In the genomic region with DNA sequence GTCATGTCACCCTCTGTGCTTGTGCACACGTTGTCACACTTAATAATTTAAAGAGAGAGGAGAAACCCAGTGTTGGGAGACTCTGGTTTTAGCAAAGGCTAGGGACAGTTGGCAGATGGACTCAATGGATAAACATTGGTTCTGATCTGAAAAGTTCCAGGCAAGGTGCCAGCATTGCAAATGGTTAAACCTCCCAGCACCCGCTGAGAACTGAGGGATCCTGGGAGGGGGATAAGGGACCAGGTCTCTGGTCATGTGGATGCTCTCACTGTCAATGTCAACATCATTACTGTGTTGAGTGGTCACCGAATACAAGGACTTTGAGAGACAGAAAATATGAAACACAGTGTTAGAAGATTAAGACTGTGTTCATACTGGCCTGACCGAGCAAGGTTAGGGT, we compare ENCODE assay signal across 19 mouse cellular contexts. TPM values are rescaled to one million over a fixed set of nuclear protein-coding genes. Genes with fewer than 3 reads are reported as not detected.
A peak's percentile ranks its signal among the peaks of the same experiment; 100 is the strongest.
DNase-seq lines count a peak whose midpoint lies in the region; ATAC-seq and TF ChIP-seq lines count a peak whose summit lies in the region.
"Had no signal": no experiment of that assay in that cellular context is flagged by ENCODE, and none has a peak within 500 bp of the region (broad histone marks: within the 10 kb centered on the region; RNA-seq: fewer than 3 reads in every experiment).

No protein-coding gene starts in this region.

- 50% methylated on average over 4 of the region's 4 CpGs for WGBS in intestine, embryonic 16.5 days

- peak; percentile 68 for DNase-seq in cerebellum, adult 11 months
- peak; percentile 53 for DNase-seq in left cerebral cortex, postnatal 4 days
- no peak for DNase-seq in left cerebral cortex, adult 2 months (ENCODE audit: extremely low spot score in 1 of 2, low spot score in 2 of 2)
- peak; percentile 35 for DNase-seq in brain, embryonic 14.5 days (ENCODE audit: low read depth)
- peak; percentile 38 for DNase-seq in kidney, postnatal 14 days
- DNase-seq in right cerebral cortex, postnatal 36 days (ENCODE audit: low spot score in 2 of 2): no peak
- DNase-seq: gastrocnemius, postnatal 14 days; thymus, postnatal 25 days had no signal

- no peak overlapping the region for H3K27ac ChIP-seq in left cerebral cortex, adult 2 months
- no peak overlapping the region for H3K27ac ChIP-seq in intestine, embryonic 16.5 days (ENCODE audit: low read length)
- H3K27ac ChIP-seq: embryonic facial prominence, embryonic 13.5 days; forebrain, embryonic 15.5 days; limb, embryonic 15.5 days; neural tube, embryonic 12.5 days had no signal

- H3K9ac ChIP-seq in intestine, embryonic 16.5 days (ENCODE audit: low read depth, low read length): no peak overlapping the region
- H3K9ac ChIP-seq: embryonic facial prominence, embryonic 13.5 days; forebrain, embryonic 15.5 days; limb, embryonic 15.5 days; neural tube, embryonic 12.5 days had no signal

- peaks cover 17% of the 10 kb centered on the region for H3K4me1 ChIP-seq in intestine, embryonic 16.5 days (ENCODE audit: control insufficient read depth, insufficient read depth, low read length)

- H3K36me3 ChIP-seq in intestine, embryonic 16.5 days (ENCODE audit: control insufficient read depth, insufficient read depth, low read length): no peaks in the 10 kb centered on the region
- H3K36me3 ChIP-seq: embryonic facial prominence, embryonic 13.5 days; forebrain, embryonic 15.5 days; limb, embryonic 15.5 days; neural tube, embryonic 12.5 days had no signal

- H3K9me3 ChIP-seq in intestine, embryonic 16.5 days (ENCODE audit: control insufficient read depth, low read length): no peaks in the 10 kb centered on the region
- H3K9me3 ChIP-seq: embryonic facial prominence, embryonic 13.5 days; forebrain, embryonic 15.5 days; limb, embryonic 15.5 days; neural tube, embryonic 12.5 days had no signal

- TF ChIP-seq CTCF in left cerebral cortex, adult 2 months (IDR thresholded peaks at IDR 0.05): no peak
- no peak for TF ChIP-seq CTCF in brain, embryonic 14.5 days (IDR thresholded peaks at IDR 0.05; ENCODE audit: borderline replicate concordance, extremely low read depth, insufficient read depth, insufficient read length)

- intact Hi-C loops in left cerebral cortex, postnatal 4 days (cut with DNase I): no loop called here
- intact Hi-C loops in left cerebral cortex, adult 2 months (cut with DNase I): no loop called here

- ATAC-seq in cerebellum, adult (ENCODE audit: insufficient number of reproducible peaks, low FRiP score, low TSS enrichment): no peak; the same call in 1 of the 2 replicates
- no peak for ATAC-seq in intestine, embryonic 16.5 days
- ATAC-seq: forebrain, embryonic 15.5 days had no signal

- no peaks in the 10 kb centered on the region for H3K27me3 ChIP-seq in intestine, embryonic 16.5 days (replicated peaks; ENCODE audit: control insufficient read depth, insufficient read depth, low read length)
- H3K27me3 ChIP-seq: forebrain, embryonic 15.5 days; limb, embryonic 15.5 days; neural tube, embryonic 12.5 days had no signal

- no peak for TF ChIP-seq POLR2A in brain, embryonic 14.5 days (IDR thresholded peaks at IDR 0.05; ENCODE audit: borderline replicate concordance, extremely low read depth, insufficient read depth, insufficient read length, poor library complexity, severe bottlenecking)

- no peak overlapping the region for H3K4me3 ChIP-seq in left cerebral cortex, adult 2 months
- H3K4me3 ChIP-seq in intestine, embryonic 16.5 days (ENCODE audit: low read length): no peak overlapping the region
- H3K4me3 ChIP-seq: embryonic facial prominence, embryonic 13.5 days; forebrain, embryonic 15.5 days; limb, embryonic 15.5 days; neural tube, embryonic 12.5 days had no signal

- H3K4me2 ChIP-seq in intestine, embryonic 16.5 days (ENCODE audit: low read depth, low read length): no peak overlapping the region
- H3K4me2 ChIP-seq: embryonic facial prominence, embryonic 13.5 days; forebrain, embryonic 15.5 days; limb, embryonic 15.5 days; midbrain, embryonic 11.5 days; neural tube, embryonic 12.5 days had no signal

RNA-seq across cellular contexts. Expression of a gene that starts 33.7 kb away (rescaled TPM):
- total RNA-seq in left cerebral cortex, postnatal 4 days (2021): 10 to 100 TPM in 1 of 2 experiments, 1 to 10 TPM in 1; 9.6 to 11.8 TPM
- total RNA-seq in left cerebral cortex, adult 2 months (2021): 10 to 100 TPM; 23.6 to 25.0 TPM
- 16.4 and 21.5 TPM in 2 replicates for polyA plus RNA-seq in brain, embryonic 14.5 days (2012; rRNA removed)
- polyA plus RNA-seq in intestine, embryonic 16.5 days (2015; fragmentation: Nextera tagmentation; extraction: Ambion mirVana): 20.5 and 22.8 TPM in 2 replicates

RNA-seq across cellular contexts. Expression of a gene that starts 42.4 kb away (rescaled TPM):
- total RNA-seq in left cerebral cortex, postnatal 4 days (2021): 1 to 10 TPM in 1 of 2 experiments, under 1 TPM in 1; 0.98 to 1.2 TPM
- total RNA-seq in left cerebral cortex, adult 2 months (2021): 1 to 10 TPM; 1.7 to 2.0 TPM
- 1.4 and 2.1 TPM in 2 replicates for polyA plus RNA-seq in brain, embryonic 14.5 days (2012; rRNA removed)
- 5.8 and 6.2 TPM in 2 replicates for polyA plus RNA-seq in intestine, embryonic 16.5 days (2015; fragmentation: Nextera tagmentation; extraction: Ambion mirVana)

RNA-seq across cellular contexts. Expression of a gene that starts 46.0 kb away (rescaled TPM):
- total RNA-seq in left cerebral cortex, postnatal 4 days (2021): 1 to 10 TPM; 5.5 to 7.2 TPM
- total RNA-seq in left cerebral cortex, adult 2 months (2021): 1 to 10 TPM; 7.3 TPM
- 5.5 and 7.7 TPM in 2 replicates for polyA plus RNA-seq in brain, embryonic 14.5 days (2012; rRNA removed)
- polyA plus RNA-seq in intestine, embryonic 16.5 days (2015; fragmentation: Nextera tagmentation; extraction: Ambion mirVana): 6.5 and 6.7 TPM in 2 replicates

RNA-seq across cellular contexts. Expression of a gene that starts 54.1 kb away (rescaled TPM):
- total RNA-seq in left cerebral cortex, postnatal 4 days (2021): not detected
- total RNA-seq in left cerebral cortex, adult 2 months (2021): not detected
- 0.45 and 0.91 TPM in 2 replicates for polyA plus RNA-seq in brain, embryonic 14.5 days (2012; rRNA removed)
- not detected in 2 replicates for polyA plus RNA-seq in intestine, embryonic 16.5 days (2015; fragmentation: Nextera tagmentation; extraction: Ambion mirVana)
- total RNA-seq: ES-E14; gastrocnemius, postnatal 14 days; layer of hippocampus, postnatal 14 days had no signal
- polyA plus RNA-seq: embryonic facial prominence, embryonic 13.5 days; heart, postnatal 0 days; limb, embryonic 15.5 days; midbrain, embryonic 11.5 days; stomach, embryonic 14.5 days had no signal

RNA-seq across cellular contexts. Expression of a gene that starts 57.1 kb away (rescaled TPM):
- total RNA-seq in left cerebral cortex, postnatal 4 days (2021): 10 to 100 TPM; 11.2 to 12.4 TPM
- 10 to 100 TPM; 17.2 to 18.4 TPM for total RNA-seq in left cerebral cortex, adult 2 months (2021)
- 33.1 and 36.4 TPM in 2 replicates for polyA plus RNA-seq in brain, embryonic 14.5 days (2012; rRNA removed)
- 0.12 and 0.15 TPM in 2 replicates for polyA plus RNA-seq in intestine, embryonic 16.5 days (2015; fragmentation: Nextera tagmentation; extraction: Ambion mirVana)
- total RNA-seq: gastrocnemius, postnatal 14 days had no signal
- polyA plus RNA-seq: heart, postnatal 0 days; limb, embryonic 15.5 days had no signal

Comparison
In these comparisons a context has a peak if more than half of its experiments do, and no peak if none do; other contexts are left out.
1. DNase-seq: peak in cerebellum, adult 11 months (single experiment), left cerebral cortex, postnatal 4 days (single experiment), brain, embryonic 14.5 days (single experiment) and kidney, postnatal 14 days (single experiment); none in left cerebral cortex, adult 2 months (0 of 2) and right cerebral cortex, postnatal 36 days (0 of 2).